Mouse (Mus musculus) limb, embryonic 15.5 days (tissue): ENCODE data around the gene Tmem115. TPM values are rescaled to one million over a fixed set of nuclear protein-coding genes. Genes with fewer than 3 reads are reported as not detected.

Experiments
- ATAC-seq: fragments of 200-750 bp; cut with Nextera tagmentation; 2 replicates; pipeline ENCODE4 v1.8.0; 2017; ENCODE audit warnings: low read depth, moderate TSS enrichment; ENCODE audit not compliant: insufficient number of reproducible peaks, low FRiP score, low TSS enrichment
- H3K27ac ChIP-seq: fragments of 300-500 bp; sonication (generic); 2 replicates; pipeline ENCODE4 v1.5.1; 2015; ENCODE audit warnings: moderate library complexity, mild to moderate bottlenecking, inconsistent platforms
- H3K27me3 ChIP-seq: fragments of 300-500 bp; sonication (generic); 2 replicates; pipeline ENCODE4 v1.6.1; 2015; ENCODE audit warnings: inconsistent platforms
- H3K36me3 ChIP-seq: fragments of 300-500 bp; sonication (generic); 2 replicates; pipeline ENCODE4 v1.6.1; 2015; ENCODE audit warnings: inconsistent platforms
- H3K4me1 ChIP-seq: fragments of 300-500 bp; sonication (generic); 2 replicates; pipeline ENCODE4 v1.6.1; 2015; ENCODE audit warnings: inconsistent platforms
- H3K4me2 ChIP-seq: fragments of 300-500 bp; sonication (generic); 2 replicates; pipeline ENCODE4 v1.6.1; 2015; ENCODE audit warnings: mild to moderate bottlenecking, inconsistent platforms
- H3K4me3 ChIP-seq: fragments of 300-500 bp; sonication (generic); 2 replicates; pipeline ENCODE4 v1.5.1; 2015; ENCODE audit warnings: mild to moderate bottlenecking, inconsistent platforms
- H3K9ac ChIP-seq: fragments of 300-500 bp; sonication (generic); 2 replicates; pipeline ENCODE4 v1.6.1; 2015; ENCODE audit warnings: inconsistent platforms
- H3K9me3 ChIP-seq: fragments of 300-500 bp; sonication (generic); 2 replicates; pipeline ENCODE4 v1.6.1; 2016; ENCODE audit warnings: inconsistent platforms
- WGBS: fragments of 180-500 bp; shearing (Covaris S2); methylation state at CpG from one replicate; pipeline ENCODE4 v1.1.7; 2015; 5-methylcytosine and 5-hydroxymethylcytosine counted together
- polyA plus RNA-seq: library from polyadenylated mRNA; unstranded; fragments of >200 nt; fragmentation: Nextera tagmentation; extraction: Ambion mirVana; gene quantifications from 2 replicates; pipeline ENCODE4 v1.2.1, GENCODE M21; 2015

Tmem115 gene
- polyA plus RNA-seq, 1 experiment from 2014 or later: 51.8 TPM

DNA sequence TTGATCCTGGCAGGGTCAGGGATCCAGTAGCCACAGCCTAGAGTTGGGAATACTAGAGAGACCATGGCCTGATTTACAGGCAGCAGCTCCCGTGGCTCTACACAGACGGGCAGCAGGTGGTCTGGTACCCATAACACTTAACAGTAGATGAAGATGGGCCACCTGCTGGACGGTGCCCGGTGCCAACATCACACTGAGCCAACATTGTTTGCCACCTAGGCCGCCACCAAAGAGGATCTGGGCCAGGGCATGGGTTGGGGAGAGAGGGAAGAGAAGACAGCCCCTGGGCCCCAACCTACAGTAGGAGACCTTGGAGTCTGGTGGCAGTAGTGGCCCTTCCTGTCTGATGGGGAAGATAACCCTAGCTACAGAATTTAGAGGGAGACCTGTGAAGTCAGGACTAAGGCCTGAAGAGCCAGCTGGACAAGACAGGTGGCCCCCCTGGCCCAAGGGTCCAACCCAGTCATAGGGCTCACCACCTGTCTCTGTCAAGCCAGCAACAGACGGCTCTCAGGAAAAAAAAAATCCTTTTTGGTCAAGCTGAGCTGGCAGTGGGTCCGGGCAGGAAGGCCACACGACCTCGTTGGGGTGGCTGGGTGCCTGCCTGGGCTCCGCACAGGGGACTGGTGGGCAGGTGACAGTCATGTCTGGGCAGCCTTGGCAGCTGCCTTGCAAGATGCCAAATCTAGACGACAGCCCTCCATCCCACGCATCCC, 31.5 kb upstream of the Tmem115 start:
- Histone ChIP-seq H3K27me3 (peaks cover 8% of the 10 kb centered on the region; the same call in 1 of the 2 replicates), H3K4me1 (peaks cover 11% of the 10 kb centered on the region; the same call in 1 of the 2 replicates), H3K9ac (no peak overlapping the region), H3K4me2 (no peak overlapping the region), H3K9me3 (no peaks in the 10 kb centered on the region), H3K27ac (no peak overlapping the region), H3K4me3 (no peak overlapping the region), H3K36me3 (no peaks in the 10 kb centered on the region)
- WGBS: 80% methylated on average over 12 of the region's 12 CpGs
- ATAC-seq: no peak

DNA sequence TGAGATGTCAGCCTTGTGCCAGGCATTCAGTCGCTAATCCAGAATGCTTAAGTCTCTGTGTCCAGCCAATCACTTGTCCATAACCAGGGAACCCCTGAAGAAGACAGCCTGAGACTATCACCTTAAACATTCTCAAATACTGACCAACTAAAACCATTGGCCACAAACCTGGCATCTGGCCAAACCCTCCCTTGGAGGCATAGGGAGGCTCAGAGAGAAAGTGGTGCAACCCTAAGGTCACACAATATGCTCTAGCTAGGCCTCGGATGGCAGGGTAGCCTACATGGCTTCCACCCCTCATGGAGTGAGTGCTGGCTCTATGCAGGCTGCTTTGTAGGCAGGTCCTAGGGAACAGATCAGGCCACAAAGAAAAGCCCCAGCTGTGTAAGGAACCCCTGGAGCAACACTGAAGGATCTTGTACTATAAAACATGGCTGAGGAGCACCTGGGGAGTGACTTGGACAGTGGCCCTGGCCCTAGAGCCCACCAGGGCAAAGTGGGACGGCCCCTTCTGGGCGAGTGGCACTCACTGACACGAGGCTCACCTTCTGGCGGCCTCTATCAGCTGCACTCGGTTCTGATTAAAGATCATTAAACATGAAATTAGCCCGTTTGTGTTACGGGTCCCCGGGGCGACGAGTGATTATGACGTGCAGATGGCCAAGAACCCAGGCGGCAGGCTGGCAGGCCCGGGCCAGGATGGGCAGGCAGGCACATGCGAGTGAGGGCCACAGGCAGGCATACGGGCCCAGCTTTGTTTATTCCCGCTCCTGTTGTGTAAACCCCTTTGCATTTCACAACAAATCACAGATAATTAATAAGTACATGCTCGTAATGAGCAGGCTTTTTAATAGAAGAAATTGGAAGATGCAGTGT, 28.8 kb upstream of the Tmem115 start:
- ATAC-seq: no peak
- Histone ChIP-seq H3K27me3 (peaks cover 8% of the 10 kb centered on the region; the same call in 1 of the 2 replicates), H3K4me2 (no peak overlapping the region), H3K27ac (no peak overlapping the region), H3K9me3 (no peaks in the 10 kb centered on the region), H3K36me3 (no peaks in the 10 kb centered on the region), H3K4me3 (no peak overlapping the region), H3K9ac (no peak overlapping the region), H3K4me1 (peaks cover 31% of the 10 kb centered on the region)
- 47% methylated on average over 19 of the region's 19 CpGs for WGBS

DNA sequence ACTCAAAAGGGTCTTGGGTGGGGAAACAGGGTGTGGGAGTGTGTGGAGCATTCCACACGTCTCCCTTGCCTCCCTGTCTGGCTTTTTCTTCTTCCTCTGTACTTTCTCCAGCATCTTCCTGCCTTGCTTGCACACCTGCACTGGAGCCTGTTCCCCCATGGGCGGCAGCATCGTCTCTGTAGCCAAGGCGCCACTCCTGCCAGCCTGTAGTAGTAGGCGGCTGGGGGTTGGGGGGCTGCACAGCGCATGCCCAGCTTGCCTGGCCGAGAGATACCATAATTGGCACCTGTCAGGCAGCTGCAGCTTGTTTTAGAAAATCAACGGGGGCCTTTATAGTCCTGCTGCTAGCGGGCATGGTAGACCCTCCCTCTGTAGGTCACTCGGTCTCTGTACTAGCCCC, 25.5 kb upstream of the Tmem115 start:
- H3K27me3 ChIP-seq: peaks cover 13% of the 10 kb centered on the region
- no peaks in the 10 kb centered on the region for H3K36me3 ChIP-seq
- no peak overlapping the region for H3K4me3 ChIP-seq
- ATAC-seq: no peak
- 39% methylated on average over 10 of the region's 10 CpGs for WGBS
- H3K4me2 ChIP-seq: no peak overlapping the region
- peaks cover 37% of the 10 kb centered on the region for H3K4me1 ChIP-seq
- H3K9ac ChIP-seq: no peak overlapping the region
- no peak overlapping the region for H3K27ac ChIP-seq
- H3K9me3 ChIP-seq: no peaks in the 10 kb centered on the region

DNA sequence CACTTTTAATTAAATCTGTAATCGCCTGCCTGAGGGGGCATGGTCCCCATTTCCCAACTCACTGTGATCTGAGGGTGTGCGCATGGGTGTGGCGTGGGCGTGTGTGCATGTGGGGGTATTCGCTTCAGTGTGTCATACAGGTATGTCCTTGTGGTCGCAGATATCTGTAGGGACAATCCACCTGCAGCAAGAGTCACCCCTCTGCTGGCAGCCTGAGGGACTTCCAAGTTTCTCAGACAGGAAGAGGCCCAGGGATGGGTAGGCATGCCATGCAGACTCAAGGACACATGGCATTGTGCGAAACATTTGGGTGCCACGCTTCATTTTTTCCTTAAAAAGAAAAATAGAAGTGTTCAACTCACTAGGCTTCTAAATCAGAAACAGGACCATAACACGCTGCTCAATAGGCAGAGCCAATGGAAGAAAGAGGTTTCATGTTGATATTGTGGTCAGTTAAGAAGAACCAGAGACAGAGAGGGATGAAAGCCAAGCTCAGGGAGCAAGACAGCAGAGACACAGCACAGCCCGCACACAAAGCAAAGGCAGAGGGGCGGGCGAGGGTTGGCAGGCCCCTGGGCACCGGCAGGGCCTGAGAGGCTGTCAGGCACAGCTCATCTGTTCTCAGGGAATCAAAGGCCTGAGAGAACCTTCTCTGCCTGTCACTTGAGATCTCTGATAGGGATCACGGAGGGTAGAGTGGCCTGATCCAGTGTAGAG, 23.2 kb upstream of the Tmem115 start:
- Histone ChIP-seq H3K27me3 (peaks cover 14% of the 10 kb centered on the region), H3K9me3 (no peaks in the 10 kb centered on the region), H3K4me2 (no peak overlapping the region), H3K4me3 (no peak overlapping the region), H3K36me3 (no peaks in the 10 kb centered on the region), H3K4me1 (peaks cover 26% of the 10 kb centered on the region), H3K27ac (no peak overlapping the region), H3K9ac (no peak overlapping the region)
- no peak for ATAC-seq
- 69% methylated on average over 14 of the region's 14 CpGs for WGBS

DNA sequence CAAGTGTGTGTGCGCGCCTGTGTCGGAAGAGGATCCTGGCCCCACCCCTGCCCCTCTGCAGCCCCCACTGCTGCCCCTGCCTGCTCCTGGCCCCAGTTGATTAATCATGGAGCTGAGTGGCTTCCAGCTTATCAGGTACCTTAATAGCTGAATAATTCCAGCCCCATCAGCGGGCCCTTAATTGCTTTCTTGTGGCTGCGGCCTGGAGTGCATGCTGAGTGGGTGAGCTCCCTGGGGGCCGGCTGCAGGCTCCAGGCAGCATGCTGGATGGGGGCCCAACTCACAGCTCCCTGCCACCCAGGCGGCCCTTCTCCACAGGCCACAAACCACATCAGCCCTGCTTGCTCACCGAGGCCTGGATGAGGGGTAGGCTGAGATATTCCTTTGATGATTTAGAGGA, 22.3 kb upstream of the Tmem115 start:
- no peaks in the 10 kb centered on the region for H3K9me3 ChIP-seq
- no peak overlapping the region for H3K9ac ChIP-seq
- H3K4me2 ChIP-seq: no peak overlapping the region
- ATAC-seq: no peak
- H3K4me3 ChIP-seq: no peak overlapping the region
- H3K27me3 ChIP-seq: peaks cover 10% of the 10 kb centered on the region
- no peaks in the 10 kb centered on the region for H3K36me3 ChIP-seq
- H3K4me1 ChIP-seq: peaks cover 26% of the 10 kb centered on the region
- 49% methylated on average over 8 of the region's 8 CpGs for WGBS
- H3K27ac ChIP-seq: no peak overlapping the region

DNA sequence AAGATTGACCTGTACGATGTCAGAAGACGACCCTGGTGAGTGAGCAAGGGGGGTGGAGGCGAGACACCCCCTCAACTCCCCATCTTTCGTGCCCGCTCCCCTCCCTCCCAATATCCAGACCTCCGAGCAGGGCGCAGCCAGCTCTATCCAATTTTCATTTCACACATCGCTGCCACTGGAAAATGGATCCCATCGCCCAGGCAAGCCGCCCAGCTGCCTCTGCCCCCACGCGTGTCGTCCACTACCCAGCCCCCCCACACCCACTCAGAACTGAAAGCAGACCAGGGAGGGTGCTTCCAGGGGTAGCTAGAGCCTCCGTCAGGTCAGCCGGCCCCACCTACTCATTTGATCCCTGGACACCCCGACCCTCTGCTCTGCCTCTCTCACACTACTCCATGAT, 21.4 kb upstream of the Tmem115 start:
- no peak overlapping the region for H3K9ac ChIP-seq
- no peak for ATAC-seq
- H3K27me3 ChIP-seq: peaks cover 10% of the 10 kb centered on the region
- no peak overlapping the region for H3K4me3 ChIP-seq
- 80% methylated on average over 16 of the region's 16 CpGs for WGBS
- H3K36me3 ChIP-seq: no peaks in the 10 kb centered on the region
- no peaks in the 10 kb centered on the region for H3K9me3 ChIP-seq
- H3K4me2 ChIP-seq: no peak overlapping the region
- H3K27ac ChIP-seq: no peak overlapping the region
- H3K4me1 ChIP-seq: peaks cover 26% of the 10 kb centered on the region

DNA sequence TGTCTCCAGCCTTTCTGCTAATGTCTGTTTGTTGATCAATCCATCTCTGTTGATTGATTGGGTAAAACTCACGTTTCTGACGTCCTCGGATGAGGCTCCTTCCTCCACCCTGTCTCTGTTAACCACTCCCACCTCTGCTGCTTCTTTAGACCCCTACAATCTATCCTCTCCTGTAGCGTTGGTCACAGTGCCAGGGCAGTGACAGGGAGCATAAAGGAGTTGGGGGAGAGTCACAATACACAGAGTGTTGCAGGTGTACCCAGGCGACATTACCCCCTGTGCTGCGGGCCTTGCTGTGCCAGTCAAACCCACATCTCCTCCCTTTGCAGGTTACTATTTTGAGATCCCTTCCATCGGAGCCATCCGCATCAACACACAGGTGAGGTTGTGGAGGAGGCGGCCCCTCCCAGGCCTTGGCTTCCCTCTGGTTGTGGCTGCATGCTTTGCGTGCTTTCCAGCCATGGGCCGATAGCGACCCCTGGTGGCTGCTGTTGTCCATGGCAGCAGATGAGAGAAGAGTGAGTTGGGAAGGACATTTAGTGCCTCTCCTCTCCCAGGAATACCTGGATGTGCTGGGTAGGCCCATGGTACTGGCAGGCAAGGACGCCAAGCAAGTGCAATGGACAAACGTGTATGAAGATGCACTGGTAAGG, 19.3 kb upstream of the Tmem115 start:
- Histone ChIP-seq H3K9ac (no peak overlapping the region), H3K4me3 (no peak overlapping the region), H3K27ac (no peak overlapping the region), H3K9me3 (no peaks in the 10 kb centered on the region), H3K4me2 (no peak overlapping the region), H3K4me1 (0 out of 2 replicates have a peak, but pooled peaks cover 10% of the 10 kb centered on the region), H3K27me3 (peaks cover 12% of the 10 kb centered on the region), H3K36me3 (no peaks in the 10 kb centered on the region)
- peak; percentile 13; the same call in 1 of the 2 replicates for ATAC-seq
- 19% methylated on average over 14 of the region's 14 CpGs for WGBS

DNA sequence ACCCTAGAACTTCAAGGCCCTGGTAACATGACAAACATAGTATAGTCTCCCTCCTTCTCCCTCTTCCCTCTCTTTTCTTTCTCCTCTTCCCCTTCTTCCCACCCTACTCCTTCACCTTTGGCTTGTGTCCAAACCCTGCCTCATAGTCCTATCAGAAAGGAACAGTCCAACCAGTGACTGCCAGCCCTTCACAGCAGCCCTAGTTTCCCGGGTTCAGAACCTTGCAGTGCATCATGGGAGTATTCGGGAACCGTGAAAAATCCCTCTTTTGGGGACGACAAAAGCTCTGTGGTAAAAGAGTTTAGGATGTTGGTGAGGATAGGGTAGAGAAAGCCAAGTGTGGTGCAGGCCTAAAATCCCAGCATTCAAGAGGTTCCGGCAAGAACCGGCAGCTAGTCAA, 13.4 kb upstream of the Tmem115 start:
- 65% methylated on average over 6 of the region's 6 CpGs for WGBS
- no peak for ATAC-seq
- H3K4me3 ChIP-seq: no peak overlapping the region
- H3K27me3 ChIP-seq: peaks cover 13% of the 10 kb centered on the region
- H3K9ac ChIP-seq: no peak overlapping the region
- H3K9me3 ChIP-seq: no peaks in the 10 kb centered on the region
- H3K4me1 ChIP-seq: peaks cover 16% of the 10 kb centered on the region
- H3K4me2 ChIP-seq: no peak overlapping the region
- H3K27ac ChIP-seq: no peak overlapping the region
- no peaks in the 10 kb centered on the region for H3K36me3 ChIP-seq

DNA sequence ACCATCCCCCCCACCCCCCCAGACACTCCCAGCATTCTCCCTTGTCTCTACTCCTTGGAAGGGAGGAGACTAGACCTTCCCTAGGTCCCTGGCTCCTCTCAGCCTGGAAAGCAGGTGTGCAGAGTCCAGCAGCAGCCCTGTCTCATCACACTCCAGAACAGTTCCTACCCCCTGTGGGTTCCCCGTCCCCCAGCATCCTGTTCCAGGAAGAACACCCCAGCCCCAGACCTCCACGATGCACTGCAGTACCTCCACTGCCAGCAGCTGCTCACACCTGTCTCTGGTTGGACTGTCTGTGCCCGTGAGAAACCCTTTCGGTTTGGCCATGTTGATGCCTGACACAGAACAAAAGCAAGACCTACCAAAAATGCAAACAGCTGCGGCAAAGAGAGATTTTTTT, 12.6 kb upstream of the Tmem115 start:
- no peak overlapping the region for H3K4me2 ChIP-seq
- no peak overlapping the region for H3K4me3 ChIP-seq
- 37% methylated on average over 5 of the region's 5 CpGs for WGBS
- H3K27me3 ChIP-seq: peaks cover 22% of the 10 kb centered on the region
- no peak overlapping the region for H3K27ac ChIP-seq
- no peaks in the 10 kb centered on the region for H3K36me3 ChIP-seq
- no peak for ATAC-seq
- H3K9me3 ChIP-seq: no peaks in the 10 kb centered on the region
- H3K9ac ChIP-seq: no peak overlapping the region
- peaks cover 16% of the 10 kb centered on the region for H3K4me1 ChIP-seq

DNA sequence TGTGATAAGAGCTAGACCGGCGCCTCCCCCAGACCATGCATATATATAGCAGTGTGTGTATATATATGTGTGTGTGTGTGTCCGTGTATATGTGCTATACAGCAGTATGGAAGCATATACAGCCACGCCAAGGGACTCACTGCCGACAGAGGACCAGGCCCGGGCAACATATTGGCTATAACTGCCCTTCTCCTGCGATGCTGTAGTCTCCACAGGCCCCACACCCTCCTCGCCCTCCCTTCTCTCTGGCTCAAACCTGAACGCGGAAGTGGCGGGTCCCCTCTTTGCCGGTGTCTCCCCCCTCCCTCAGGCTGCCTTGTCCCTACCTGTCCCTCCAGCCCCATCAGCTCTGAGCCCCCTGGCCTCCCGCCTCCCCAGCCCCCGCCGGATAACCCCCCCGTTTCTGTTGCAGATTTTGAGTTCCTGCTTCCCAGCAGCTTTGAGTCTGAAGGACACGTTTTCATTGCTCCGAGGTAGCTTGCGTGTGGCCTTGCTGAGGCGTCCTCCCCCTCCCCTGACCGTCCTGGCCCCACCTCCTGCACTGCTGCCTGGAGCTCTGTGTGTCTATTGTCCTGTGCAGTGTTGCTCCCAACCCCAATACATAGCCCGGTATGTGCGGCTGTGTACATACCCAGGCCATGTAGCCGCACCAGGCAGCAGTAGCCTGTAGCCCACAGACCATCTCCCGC, 11.9 kb upstream of the Tmem115 start:
- H3K4me1 ChIP-seq: peaks cover 23% of the 10 kb centered on the region
- WGBS: 20% methylated on average over 25 of the region's 25 CpGs
- no peak overlapping the region for H3K27ac ChIP-seq
- H3K36me3 ChIP-seq: no peaks in the 10 kb centered on the region
- H3K27me3 ChIP-seq: peaks cover 28% of the 10 kb centered on the region
- no peak overlapping the region for H3K9ac ChIP-seq
- H3K9me3 ChIP-seq: no peaks in the 10 kb centered on the region
- no peak overlapping the region for H3K4me3 ChIP-seq
- ATAC-seq: no peak
- peak overlapping the region; percentile 34 for H3K4me2 ChIP-seq

DNA sequence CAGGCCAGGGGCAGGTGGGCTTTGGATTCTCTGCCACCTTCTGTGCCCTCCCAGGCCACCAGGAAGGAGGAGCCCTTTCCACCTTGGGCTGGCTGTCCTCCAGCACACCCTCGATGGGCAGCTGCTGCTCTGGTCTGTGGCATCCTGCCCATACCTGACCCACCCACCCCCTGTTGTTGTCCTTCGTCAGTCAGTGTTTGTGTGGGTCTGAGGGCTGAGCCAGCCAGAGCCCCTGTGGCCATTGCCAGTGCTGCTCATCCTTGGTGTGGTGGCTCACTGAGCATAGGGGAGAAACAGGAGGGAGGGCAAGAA, 11.4 kb upstream of the Tmem115 start:
- Histone ChIP-seq H3K4me1 (peaks cover 28% of the 10 kb centered on the region), H3K36me3 (no peaks in the 10 kb centered on the region), H3K27me3 (peaks cover 33% of the 10 kb centered on the region), H3K4me2 (peak overlapping the region; percentile 34; the same call in 1 of the 2 replicates), H3K27ac (no peak overlapping the region), H3K4me3 (no peak overlapping the region), H3K9me3 (no peaks in the 10 kb centered on the region), H3K9ac (no peak overlapping the region)
- WGBS: 30% methylated on average over 2 of the region's 2 CpGs
- ATAC-seq: no peak
